Mouse (Mus musculus): ENCODE results near the gene Psmd13. TPM values are rescaled to one million over a fixed set of nuclear protein-coding genes. Genes with fewer than 3 reads are reported as not detected.

The Psmd13 gene
- total and polyA plus RNA-seq, 3 experiments: 50.8 to 86.1 (median 72.6) TPM

DNA sequence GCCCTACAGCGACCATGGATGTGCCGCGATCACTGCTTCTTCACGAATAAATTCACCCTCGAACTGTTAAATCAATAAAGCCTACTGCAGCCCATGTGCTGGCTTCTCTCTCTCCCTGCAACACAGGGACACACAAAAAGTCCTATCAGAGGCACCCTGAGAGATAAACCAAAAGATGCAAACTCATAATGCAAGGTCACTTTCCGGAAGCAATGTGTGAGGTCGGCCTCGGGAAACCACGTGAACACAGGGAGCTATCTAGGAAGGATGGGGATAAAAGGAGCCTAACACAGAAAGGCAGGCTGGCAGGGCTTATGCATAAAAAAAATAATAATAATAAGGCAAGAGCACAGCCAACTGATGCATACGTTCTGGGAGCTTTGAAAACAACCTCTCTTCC lies 35.1 kb upstream of the Psmd13 start:
- Histone ChIP-seq H3K4me3 (no peak overlapping the region), H3K27ac (no peak overlapping the region), H3K79me2 (replicated peaks; ENCODE audit: control insufficient read depth, insufficient read depth, low read length) (no peaks in the 10 kb centered on the region), H3K4me1 (ENCODE audit: control insufficient read depth, insufficient read depth, low read length) (no peaks in the 10 kb centered on the region), H3K36me3 (ENCODE audit: control insufficient read depth, insufficient read depth, low read length) (no peaks in the 10 kb centered on the region), H3K27me3 (ENCODE audit: control insufficient read depth, insufficient read depth, low read length) (no peaks in the 10 kb centered on the region), H3K9ac (ENCODE audit: low read depth, low read length) (no peak overlapping the region)
- WGBS: 75% methylated on average over 10 of the region's 10 CpGs
- TF ChIP-seq CTCF (IDR thresholded peaks at IDR 0.05) (no peak), POLR2A (IDR thresholded peaks at IDR 0.05; ENCODE audit: insufficient read depth, low read depth, low read length) (no peak), EP300 (IDR thresholded peaks at IDR 0.05; ENCODE audit: insufficient read depth, low read depth, low read length) (no peak)
- intact Hi-C loops (cut with DNase I): loop anchor here (5.0 kb wide), 2 partner anchors 36 to 331 kb away; partner anchors contain the start of genes Psmd13 and Sirt3
- DNase-seq: no peak

GRCm38 (mm10) chr7:140847755-140848580 lies 33.8 kb upstream of the Psmd13 start, which contains the start of gene Odf3:
TSS of gene Odf3 (plus strand) at chr7:140847805.
- intact Hi-C loops (cut with DNase I): loop anchor here (5.0 kb wide), 2 partner anchors 34 to 329 kb away; partner anchors contain the start of genes Psmd13 and Sirt3
- Histone ChIP-seq H3K79me2 (replicated peaks; ENCODE audit: control insufficient read depth, insufficient read depth, low read length) (no peaks in the 10 kb centered on the region), H3K9ac (ENCODE audit: low read depth, low read length) (no peak within 1 kb of the TSS), H3K27me3 (ENCODE audit: control insufficient read depth, insufficient read depth, low read length) (no peaks in the 10 kb centered on the region), H3K27ac (no peak within 1 kb of the TSS), H3K36me3 (ENCODE audit: control insufficient read depth, insufficient read depth, low read length) (no peaks in the 10 kb centered on the region), H3K4me1 (ENCODE audit: control insufficient read depth, insufficient read depth, low read length) (no peaks in the 10 kb centered on the region), H3K4me3 (no peak within 1 kb of the TSS)
- 45% methylated on average over 11 of the region's 11 CpGs for WGBS
- no peak for DNase-seq
- TF ChIP-seq CTCF (IDR thresholded peaks at IDR 0.05): no peak
- no peak for TF ChIP-seq EP300 (IDR thresholded peaks at IDR 0.05; ENCODE audit: insufficient read depth, low read depth, low read length)
- TF ChIP-seq POLR2A (IDR thresholded peaks at IDR 0.05; ENCODE audit: insufficient read depth, low read depth, low read length): no peak

DNA sequence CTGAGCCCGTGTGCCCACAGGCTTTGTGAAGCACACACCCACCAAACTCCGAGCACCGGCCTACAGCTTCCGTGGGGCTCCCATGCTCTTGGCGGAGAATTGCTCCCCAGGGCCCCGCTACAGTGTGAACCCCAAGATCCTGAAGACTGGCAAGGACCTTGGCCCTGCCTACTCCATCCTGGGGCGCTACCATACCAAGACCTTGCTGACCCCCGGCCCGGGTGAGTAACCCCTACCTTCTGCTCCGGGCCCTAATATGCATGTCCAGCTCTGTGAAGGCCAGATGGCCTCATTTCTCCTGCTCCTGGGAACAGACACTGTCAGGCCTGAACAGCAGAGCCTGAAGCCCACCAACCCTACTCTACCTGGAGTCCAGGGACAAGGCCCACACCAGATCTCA lies 33.2 kb upstream of the Psmd13 start:
- 90% methylated on average over 10 of the region's 10 CpGs for WGBS
- no peak overlapping the region for H3K9ac ChIP-seq (ENCODE audit: low read depth, low read length)
- H3K27me3 ChIP-seq (ENCODE audit: control insufficient read depth, insufficient read depth, low read length): no peaks in the 10 kb centered on the region
- intact Hi-C loops (cut with DNase I): loop anchor here (5.0 kb wide), 2 partner anchors 34 to 329 kb away; partner anchors contain the start of genes Psmd13 and Sirt3
- no peaks in the 10 kb centered on the region for H3K79me2 ChIP-seq (replicated peaks; ENCODE audit: control insufficient read depth, insufficient read depth, low read length)
- no peaks in the 10 kb centered on the region for H3K4me1 ChIP-seq (ENCODE audit: control insufficient read depth, insufficient read depth, low read length)
- H3K27ac ChIP-seq: no peak overlapping the region
- no peaks in the 10 kb centered on the region for H3K36me3 ChIP-seq (ENCODE audit: control insufficient read depth, insufficient read depth, low read length)
- no peak overlapping the region for H3K4me3 ChIP-seq
- DNase-seq: no peak
- TF ChIP-seq POLR2A (IDR thresholded peaks at IDR 0.05; ENCODE audit: insufficient read depth, low read depth, low read length) (no peak), EP300 (IDR thresholded peaks at IDR 0.05; ENCODE audit: insufficient read depth, low read depth, low read length) (no peak), CTCF (IDR thresholded peaks at IDR 0.05) (no peak)

GRCm38 (mm10) chr7:140851916-140852315 lies 29.9 kb upstream of the Psmd13 start:
- H3K79me2 ChIP-seq (replicated peaks; ENCODE audit: control insufficient read depth, insufficient read depth, low read length): no peaks in the 10 kb centered on the region; the same call in 1 of the 2 replicates
- H3K27me3 ChIP-seq (ENCODE audit: control insufficient read depth, insufficient read depth, low read length): no peaks in the 10 kb centered on the region
- no peak overlapping the region for H3K4me3 ChIP-seq
- H3K27ac ChIP-seq: no peak overlapping the region
- intact Hi-C loops (cut with DNase I): no loop called here
- 94% methylated on average over 4 of the region's 4 CpGs for WGBS
- no peaks in the 10 kb centered on the region for H3K36me3 ChIP-seq (ENCODE audit: control insufficient read depth, insufficient read depth, low read length)
- no peak overlapping the region for H3K9ac ChIP-seq (ENCODE audit: low read depth, low read length)
- no peak for DNase-seq
- peaks cover 3% of the 10 kb centered on the region for H3K4me1 ChIP-seq (ENCODE audit: control insufficient read depth, insufficient read depth, low read length)
- TF ChIP-seq POLR2A (IDR thresholded peaks at IDR 0.05; ENCODE audit: insufficient read depth, low read depth, low read length) (no peak), EP300 (IDR thresholded peaks at IDR 0.05; ENCODE audit: insufficient read depth, low read depth, low read length) (no peak), CTCF (IDR thresholded peaks at IDR 0.05) (no peak)

DNA sequence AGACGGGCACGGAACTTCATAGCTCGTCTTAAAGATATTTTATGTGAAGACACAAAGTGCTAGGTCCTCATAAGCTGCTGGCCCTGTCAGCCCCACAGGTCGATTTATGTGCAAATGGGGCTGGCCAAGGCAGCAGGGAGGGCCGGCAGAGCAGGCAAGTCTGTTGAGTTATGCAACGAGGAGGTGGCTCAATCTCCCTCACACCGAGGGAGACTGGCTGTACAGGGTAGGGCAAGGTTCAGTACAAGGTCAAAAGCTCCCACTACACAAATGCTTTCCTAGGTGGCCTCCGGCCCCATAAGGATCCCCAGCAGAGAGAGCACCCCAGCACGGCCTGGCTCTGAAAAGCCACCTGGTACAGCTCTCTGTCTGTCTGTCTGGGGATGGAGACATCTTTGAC lies 28.4 kb upstream of the Psmd13 start:
- H3K27ac ChIP-seq: no peak overlapping the region

DNA sequence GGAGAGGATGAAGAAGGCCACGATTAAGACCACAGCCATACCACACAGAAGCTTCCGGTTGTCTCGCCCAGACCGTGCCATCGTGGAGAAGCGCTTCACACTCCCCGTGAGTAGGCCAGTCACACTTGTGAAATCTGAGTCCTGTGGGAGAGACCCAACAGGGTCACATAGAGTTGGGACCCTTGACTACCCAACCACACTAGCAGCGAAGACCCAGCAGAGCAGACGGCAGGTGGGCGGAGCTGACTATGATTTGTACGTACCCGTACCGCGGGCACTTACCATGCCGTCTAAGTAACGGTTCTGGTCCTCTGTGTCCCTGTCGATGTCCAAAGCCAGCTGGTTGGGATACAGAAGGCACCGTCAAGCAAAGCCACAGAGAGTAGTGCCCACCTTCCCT lies 27.3 kb upstream of the Psmd13 start:
- peak in 1 of 2 experiments; percentile 20 for DNase-seq
- Histone ChIP-seq H3K4me1 (ENCODE audit: control insufficient read depth, insufficient read depth, low read length) (peaks cover 8% of the 10 kb centered on the region), H3K36me3 (ENCODE audit: control insufficient read depth, insufficient read depth, low read length) (no peaks in the 10 kb centered on the region), H3K4me3 (no peak overlapping the region), H3K9ac (ENCODE audit: low read depth, low read length) (no peak overlapping the region), H3K27me3 (ENCODE audit: control insufficient read depth, insufficient read depth, low read length) (no peaks in the 10 kb centered on the region), H3K27ac (no peak overlapping the region), H3K79me2 (replicated peaks; ENCODE audit: control insufficient read depth, insufficient read depth, low read length) (no peaks in the 10 kb centered on the region; the same call in 1 of the 2 replicates)
- 92% methylated on average over 18 of the region's 18 CpGs for WGBS
- TF ChIP-seq CTCF (IDR thresholded peaks at IDR 0.05) (no peak), EP300 (IDR thresholded peaks at IDR 0.05; ENCODE audit: insufficient read depth, low read depth, low read length) (no peak), POLR2A (IDR thresholded peaks at IDR 0.05; ENCODE audit: insufficient read depth, low read depth, low read length) (no peak)
- intact Hi-C loops (cut with DNase I): no loop called here

More for the DNA sequence above, 28.4 kb upstream of the Psmd13 start:
- intact Hi-C loops (cut with DNase I): no loop called here
- Histone ChIP-seq H3K36me3 (ENCODE audit: control insufficient read depth, insufficient read depth, low read length) (no peaks in the 10 kb centered on the region), H3K9ac (ENCODE audit: low read depth, low read length) (no peak overlapping the region), H3K4me1 (ENCODE audit: control insufficient read depth, insufficient read depth, low read length) (peaks cover 6% of the 10 kb centered on the region), H3K79me2 (replicated peaks; ENCODE audit: control insufficient read depth, insufficient read depth, low read length) (no peaks in the 10 kb centered on the region; the same call in 1 of the 2 replicates), H3K27me3 (ENCODE audit: control insufficient read depth, insufficient read depth, low read length) (no peaks in the 10 kb centered on the region), H3K4me3 (no peak overlapping the region)
- 81% methylated on average over 9 of the region's 9 CpGs for WGBS
- TF ChIP-seq CTCF (IDR thresholded peaks at IDR 0.05) (no peak), POLR2A (IDR thresholded peaks at IDR 0.05; ENCODE audit: insufficient read depth, low read depth, low read length) (no peak), EP300 (IDR thresholded peaks at IDR 0.05; ENCODE audit: insufficient read depth, low read depth, low read length) (no peak)
- peak in 1 of 2 experiments; percentile 12 for DNase-seq

Data from heart, adult 2 months (tissue).